Mouse (Mus musculus) kidney, postnatal 4 days (tissue): ENCODE data around the gene Olfr282.
"Not testable (repeated sequence)": the region's sequence is repeated elsewhere in the genome, so short reads cannot be mapped to it uniquely, and the experiment has no call there.

ENCODE experiments used
- DNase-seq, 2 experiments: peaks; one replicate each; pipeline ENCODE4 v3.0.0; 2021; ENCODE audit warnings: mixed read lengths in 2 of 2

Gene Olfr282

GRCm38 (mm10) chr15:98430925-98431324, at the start of gene Olfr282:
Olfr282 (plus strand) TSS chr15:98431225.
- not testable (repeated sequence) for DNase-seq

- no peak for DNase-seq
These were observed 43.4 kb upstream of the Olfr282 start for GRCm38 (mm10) chr15:98387621-98388020.

- peak; percentile 88 to 89 for DNase-seq
These were observed 41.2 kb upstream of the Olfr282 start for GRCm38 (mm10) chr15:98389796-98390195.

- DNase-seq: no peak
These were observed 39.7 kb upstream of the Olfr282 start for GRCm38 (mm10) chr15:98391081-98391902.

- DNase-seq: peak; percentile 25 to 35
These were observed 39.2 kb upstream of the Olfr282 start for GRCm38 (mm10) chr15:98391903-98392187.

DNA sequence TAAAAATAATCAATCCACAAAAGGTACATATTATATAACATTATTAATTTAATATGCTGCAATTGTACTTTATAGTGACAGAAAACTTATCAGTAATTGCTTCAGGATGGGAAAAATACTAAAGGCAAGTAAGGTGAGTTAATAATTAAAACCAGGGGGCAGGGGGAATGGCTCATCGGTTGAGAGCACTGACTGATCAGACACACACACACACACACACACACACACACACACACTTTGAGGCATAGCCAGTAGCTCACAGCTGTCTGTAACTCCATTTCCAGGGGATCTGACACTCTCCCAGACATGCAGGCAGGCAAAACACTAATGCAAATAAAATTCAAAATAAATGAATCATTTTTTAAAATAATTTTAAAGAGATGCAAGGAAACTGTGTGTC, 33.9 kb upstream of the Olfr282 start:
- peak; percentile 40 to 55 for DNase-seq

DNA sequence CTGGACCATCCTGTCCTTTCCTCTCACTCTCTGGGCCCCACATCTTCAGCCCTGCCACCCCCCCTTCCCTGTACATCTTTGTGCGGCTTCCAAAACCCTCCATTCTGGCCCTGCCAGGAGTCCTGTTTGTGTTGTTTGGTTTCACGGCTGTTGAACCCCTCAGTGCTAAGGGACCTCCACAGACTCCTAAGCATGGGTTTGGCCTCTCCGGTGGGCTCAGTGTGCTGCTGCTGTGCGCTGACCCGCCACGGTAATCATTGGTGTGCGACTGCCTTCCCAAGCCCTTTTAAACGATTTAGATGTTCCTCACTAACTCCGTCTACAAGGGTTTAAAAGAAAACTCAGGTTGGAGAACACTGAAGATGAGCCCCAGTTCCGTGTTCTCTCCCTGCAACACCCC, 28.7 kb upstream of the Olfr282 start:
- no peak for DNase-seq

DNA sequence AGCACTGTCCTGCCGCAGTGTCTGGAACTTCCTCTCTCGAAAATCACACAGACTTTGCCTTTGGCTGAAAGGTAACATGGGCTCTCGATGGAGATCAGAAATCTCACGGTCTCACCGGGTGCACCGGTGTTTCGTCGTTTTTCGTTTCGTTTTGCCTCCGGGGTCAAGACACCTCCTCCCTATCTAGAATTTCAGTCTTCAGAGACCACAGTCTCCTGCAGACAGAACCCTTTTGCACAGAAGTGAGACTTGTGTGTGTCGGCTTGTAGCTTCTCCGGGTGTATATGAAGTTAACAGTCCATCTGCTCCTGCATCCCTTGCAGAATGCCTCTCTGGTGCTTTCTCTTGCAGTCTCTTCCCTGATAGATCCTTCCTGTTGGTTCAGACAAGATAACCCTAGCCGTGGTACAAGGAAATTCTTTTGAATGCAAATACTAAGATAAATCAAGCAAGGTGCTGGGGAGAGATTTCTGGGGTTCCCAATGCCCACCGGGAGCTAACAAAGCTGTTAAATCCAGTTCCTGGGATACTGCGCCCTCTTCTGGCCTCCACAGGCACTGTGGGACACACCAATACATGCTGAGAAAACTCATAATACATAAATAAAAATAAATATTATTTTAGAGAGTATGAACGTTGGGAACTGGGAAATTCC, 22.5 kb upstream of the Olfr282 start:
- DNase-seq: peak; percentile 74 to 80

DNA sequence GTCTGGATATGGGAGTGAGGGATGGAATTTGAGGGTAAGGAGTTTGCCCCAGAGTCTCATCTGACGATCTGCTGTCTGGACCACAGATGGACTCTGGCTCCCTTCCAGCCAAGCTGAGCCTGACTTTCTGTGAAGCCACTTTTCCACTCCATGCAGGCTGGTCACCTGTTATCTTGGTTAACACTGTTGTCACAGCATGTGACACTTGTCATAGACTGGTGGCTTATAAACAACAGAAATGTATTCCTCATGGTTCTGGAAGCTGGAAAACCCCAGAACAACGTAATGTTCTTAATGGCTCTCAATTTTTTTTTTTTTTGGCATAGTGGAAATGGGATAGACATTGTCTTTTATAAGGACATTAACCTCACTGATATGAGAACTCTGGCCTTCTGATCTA, 21.4 kb upstream of the Olfr282 start:
- no peak for DNase-seq

DNA sequence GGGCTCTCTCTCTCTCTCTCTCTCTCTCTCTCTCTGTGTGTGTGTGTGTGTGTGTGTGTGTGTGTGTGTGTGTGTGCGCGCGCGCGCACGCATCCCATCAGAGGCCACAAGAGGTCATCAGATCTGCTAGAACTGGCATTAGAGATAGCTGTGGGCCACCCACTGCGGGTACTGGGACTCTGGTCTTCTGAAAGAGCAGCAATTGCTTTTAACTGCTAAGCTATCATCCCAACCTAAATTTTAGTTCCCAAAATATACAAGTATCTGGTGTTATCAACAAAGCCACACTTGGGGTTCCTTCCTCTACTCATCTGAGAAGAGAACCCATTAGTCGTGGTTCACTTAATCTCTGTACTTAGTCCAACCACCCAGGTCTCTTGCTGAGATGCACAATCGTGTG, 20.8 kb upstream of the Olfr282 start:
- DNase-seq: no peak

DNA sequence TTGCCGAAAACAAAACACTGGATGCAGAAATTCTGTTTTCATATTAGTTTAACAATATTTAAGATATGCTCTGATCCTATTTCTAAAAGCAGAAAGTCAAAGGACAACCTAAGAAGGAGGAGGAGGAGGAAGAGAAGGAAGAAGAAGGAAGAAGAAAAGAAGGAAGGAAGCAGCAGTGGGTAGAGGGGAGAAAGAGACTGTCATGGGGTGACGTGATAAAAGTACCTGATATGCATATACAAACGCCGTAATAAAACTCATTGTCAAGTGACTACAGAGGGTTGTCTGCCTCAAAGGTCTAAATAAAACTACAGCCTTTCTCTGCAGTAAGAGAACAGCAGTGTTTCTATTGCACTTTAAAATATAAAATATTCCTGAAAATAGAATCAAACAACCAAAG, 15.0 kb upstream of the Olfr282 start:
- DNase-seq: no peak

DNA sequence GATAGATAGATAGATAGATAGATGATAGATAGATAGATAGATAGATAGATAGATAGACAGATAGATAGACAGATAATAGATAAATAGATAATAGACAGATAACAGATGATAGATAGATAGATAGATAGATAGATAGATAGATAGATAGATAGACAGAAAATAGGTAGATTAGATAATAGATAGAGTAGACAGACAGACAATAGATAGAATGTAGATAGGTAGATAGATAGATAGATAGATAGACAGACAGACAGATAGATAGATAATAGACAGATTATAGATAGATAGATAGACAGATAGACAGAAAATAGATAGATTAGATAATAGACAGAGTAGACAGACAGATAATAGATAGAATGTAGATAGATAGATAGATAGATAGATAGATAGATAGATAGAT, 14.2 kb upstream of the Olfr282 start:
- not testable (repeated sequence) for DNase-seq

GRCm38 (mm10) chr15:98417285-98417684, 13.7 kb upstream of the Olfr282 start:
- peak; percentile 33 to 48 for DNase-seq

GRCm38 (mm10) chr15:98418096-98418495, 12.9 kb upstream of the Olfr282 start:
- no peak for DNase-seq

DNA sequence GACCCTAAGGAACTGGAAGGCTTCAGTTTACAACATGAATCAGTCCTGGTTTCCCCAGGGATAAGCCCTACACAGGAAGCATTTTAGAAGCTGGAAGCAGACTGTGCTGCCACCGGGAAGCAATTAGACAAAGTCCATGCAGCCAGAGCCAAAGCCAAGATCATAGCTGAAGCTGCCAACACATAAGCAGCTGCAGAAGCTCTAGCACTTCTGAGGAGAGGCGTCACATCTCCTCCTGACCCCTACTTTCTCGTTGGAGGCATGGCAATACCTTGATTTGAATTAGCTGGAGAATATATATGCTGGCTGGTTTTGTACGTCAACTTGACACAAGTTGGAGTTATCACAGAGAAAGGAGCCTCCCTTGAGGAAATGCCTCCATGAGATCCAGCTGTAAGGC, 10.1 kb upstream of the Olfr282 start:
- no peak for DNase-seq

GRCm38 (mm10) chr15:98424326-98424725, 6.7 kb upstream of the Olfr282 start:
- DNase-seq: no peak

- no peak for DNase-seq
These were observed 6.3 kb upstream of the Olfr282 start for GRCm38 (mm10) chr15:98424753-98425152.

DNA sequence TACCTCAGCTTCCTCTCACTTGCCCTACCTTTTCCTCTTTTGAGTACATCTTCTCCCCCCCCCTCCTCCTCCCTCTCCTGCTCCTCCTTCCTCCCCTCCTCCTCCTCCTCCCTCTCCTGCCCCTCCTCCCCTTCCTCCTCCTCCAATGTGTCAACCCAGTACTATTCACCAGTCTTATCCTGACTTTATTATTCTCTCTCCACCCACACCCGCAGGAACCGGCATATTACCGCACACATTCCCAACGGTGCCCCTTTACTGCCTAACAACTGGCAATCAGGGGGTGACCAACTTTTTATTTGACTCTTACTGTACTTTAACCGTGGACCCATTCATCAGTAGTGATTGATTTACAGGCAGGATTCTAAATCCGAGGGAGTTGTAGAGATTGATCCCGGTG, 5.8 kb upstream of the Olfr282 start:
- no peak for DNase-seq

GRCm38 (mm10) chr15:98444561-98444960, 13.5 kb downstream of the Olfr282 start:
- no peak for DNase-seq

DNA sequence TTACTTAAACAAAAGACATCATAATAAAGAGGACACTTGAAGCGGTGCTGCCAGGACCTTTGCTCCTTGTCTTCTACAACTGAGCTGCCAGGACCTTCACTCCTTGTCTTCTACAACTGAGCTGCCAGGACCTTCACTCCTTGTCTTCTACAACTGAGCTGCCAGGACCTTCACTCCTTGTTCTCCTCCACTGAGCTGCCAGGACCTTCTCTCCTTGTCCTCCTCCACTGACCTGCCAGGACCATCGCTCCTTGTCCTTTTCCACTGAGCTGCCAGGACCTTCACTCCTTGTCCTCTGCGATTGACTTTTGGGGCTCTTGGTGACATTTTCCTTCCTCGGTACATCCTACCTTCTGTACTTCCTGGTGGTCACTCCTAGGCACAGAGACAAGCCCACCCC, 17.5 kb downstream of the Olfr282 start:
- peak; percentile 34 to 55 for DNase-seq

- no peak for DNase-seq
These were observed 21.3 kb downstream of the Olfr282 start, which contains the start of gene Olfr281 for GRCm38 (mm10) chr15:98452288-98452687. Olfr281 (plus strand) TSS chr15:98452588.

- DNase-seq: no peak
These were observed 38.6 kb downstream of the Olfr282 start, which contains the start of gene OR5BS1P for GRCm38 (mm10) chr15:98469596-98469995. OR5BS1P (plus strand) TSS chr15:98469896.

GRCm38 (mm10) chr15:98471539-98471938, 40.5 kb downstream of the Olfr282 start:
- DNase-seq: no peak

GRCm38 (mm10) chr15:98474958-98475357, 43.9 kb downstream of the Olfr282 start:
- no peak for DNase-seq
